Mouse (Mus musculus) limb, embryonic 14.5 days (tissue): ENCODE data around the gene Zpld1. TPM values are rescaled to one million over a fixed set of nuclear protein-coding genes. Genes with fewer than 3 reads are reported as not detected.

Experiments
- ATAC-seq: fragments of 200-750 bp; cut with Nextera tagmentation; 2 replicates; pipeline ENCODE4 v1.8.0; 2017; ENCODE audit warnings: low read depth, moderate number of reproducible peaks, moderate TSS enrichment; ENCODE audit not compliant: low FRiP score
- DNase-seq: peaks from one replicate; pipeline ENCODE4 v3.0.0-alpha.2; 2015; ENCODE audit warnings: low spot score
- H3K27ac ChIP-seq: fragments of 300-500 bp; sonication (generic); replicated peaks from 2 replicates; pipeline ENCODE4 v1.5.1; 2014; ENCODE audit warnings: low read depth, mild to moderate bottlenecking, low read length, moderate library complexity, mixed read lengths
- H3K27me3 ChIP-seq: fragments of 300-500 bp; sonication (generic); 2 replicates; pipeline ENCODE4 v1.6.1; 2014; ENCODE audit warnings: low read length, mixed read lengths; ENCODE audit not compliant: control insufficient read depth, insufficient read depth
- H3K36me3 ChIP-seq: fragments of 300-500 bp; sonication (generic); 2 replicates; pipeline ENCODE4 v1.6.1; 2014; ENCODE audit warnings: mild to moderate bottlenecking, low read length, moderate library complexity, mixed read lengths; ENCODE audit not compliant: control insufficient read depth, insufficient read depth
- H3K4me1 ChIP-seq: fragments of 300-500 bp; sonication (generic); 2 replicates; pipeline ENCODE4 v1.6.1; 2014; ENCODE audit warnings: antibody characterized with exemption, low read length, mixed read lengths; ENCODE audit not compliant: control insufficient read depth, insufficient read depth
- H3K4me2 ChIP-seq: fragments of 300-500 bp; sonication (generic); replicated peaks from 2 replicates; pipeline ENCODE4 v1.6.1; 2014; ENCODE audit warnings: low read depth, mild to moderate bottlenecking, low read length, moderate library complexity; ENCODE audit not compliant: severe bottlenecking
- H3K4me3 ChIP-seq: fragments of 300-500 bp; sonication (generic); replicated peaks from 2 replicates; pipeline ENCODE4 v1.5.1; 2014; ENCODE audit warnings: low read length
- H3K9ac ChIP-seq: fragments of 300-500 bp; sonication (generic); 2 replicates; pipeline ENCODE4 v1.6.1; 2014; ENCODE audit warnings: mild to moderate bottlenecking, low read depth, low read length, moderate library complexity; ENCODE audit not compliant: severe bottlenecking
- H3K9me3 ChIP-seq: fragments of 300-500 bp; sonication (generic); 2 replicates; pipeline ENCODE4 v1.6.1; 2016; ENCODE audit warnings: low read length; ENCODE audit not compliant: control insufficient read depth
- POLR2A ChIP-seq: fragments of 200-500 bp; IDR thresholded peaks from 2 replicates; pipeline ENCODE4 v1.8.0; 2012; ENCODE audit warnings: inconsistent platforms, mild to moderate bottlenecking, moderate library complexity, borderline replicate concordance; ENCODE audit not compliant: insufficient read depth, insufficient read length; ENCODE audit errors: extremely low read depth
- WGBS: fragments of 180-500 bp; shearing (Covaris S2); extraction: QIAGEN DNeasy Blood & Tissue Kit; methylation state at CpG from one replicate; pipeline ENCODE4 v1.1.7; 2014; 5-methylcytosine and 5-hydroxymethylcytosine counted together
- polyA plus RNA-seq, 2 experiments: library from polyadenylated mRNA; depleted of rRNA in 1 of 2; stranded (reverse) in 1 of 2; unstranded in 1 of 2; fragments of >200 nt; fragmentation: Nextera tagmentation in 1 of 2; extraction: Ambion mirVana in 1 of 2; gene quantifications; 2 replicates each; pipeline versions ENCODE4 v1.2.1 to v1.2.3; 2012 to 2014

Gene Zpld1
- polyA plus RNA-seq, 2 experiments, result 0.09 to 0.23 TPM

DNA sequence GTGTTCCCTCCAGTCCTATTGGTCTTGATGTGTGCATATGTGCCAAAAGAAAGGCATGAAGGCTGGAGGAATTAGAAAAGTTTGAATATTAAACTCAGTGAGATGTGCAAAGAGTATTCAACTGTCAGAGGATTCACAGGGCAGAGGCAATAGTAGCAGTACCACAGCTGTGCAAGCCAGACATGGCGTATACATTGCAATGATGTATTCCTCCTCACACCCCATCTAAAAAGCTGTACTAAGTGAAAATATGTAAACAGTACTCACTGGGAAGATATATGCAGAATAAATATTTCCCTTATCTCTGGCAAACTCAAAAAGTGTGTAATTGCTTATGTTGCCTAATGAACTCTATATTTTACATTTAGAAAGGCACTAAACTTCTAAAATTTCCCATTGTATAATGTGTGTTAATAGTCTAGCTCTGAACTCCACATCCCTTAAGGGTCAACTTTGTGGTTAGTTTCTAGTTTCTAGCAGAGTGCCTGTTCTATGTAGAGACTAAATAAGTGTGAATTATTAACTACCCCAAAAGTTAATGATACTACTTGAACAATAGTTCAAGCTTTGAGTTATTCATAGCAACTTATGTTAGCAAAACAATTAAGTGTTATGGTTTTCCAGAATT lies 68.7 kb downstream of the Zpld1 start:
- H3K9ac ChIP-seq, result no peak overlapping the region
- H3K4me2 ChIP-seq, result no peak overlapping the region
- H3K4me3 ChIP-seq, result no peak overlapping the region
- no peaks in the 10 kb centered on the region for H3K4me1 ChIP-seq
- H3K27ac ChIP-seq, result no peak overlapping the region
- H3K9me3 ChIP-seq, result no peaks in the 10 kb centered on the region
- no peaks in the 10 kb centered on the region for H3K27me3 ChIP-seq
- H3K36me3 ChIP-seq, result no peaks in the 10 kb centered on the region
- WGBS, result 93% methylated on average over 1 of the region's 1 CpGs
- ATAC-seq (no peak), DNase-seq (no peak)
- TF ChIP-seq POLR2A, result no peak

DNA sequence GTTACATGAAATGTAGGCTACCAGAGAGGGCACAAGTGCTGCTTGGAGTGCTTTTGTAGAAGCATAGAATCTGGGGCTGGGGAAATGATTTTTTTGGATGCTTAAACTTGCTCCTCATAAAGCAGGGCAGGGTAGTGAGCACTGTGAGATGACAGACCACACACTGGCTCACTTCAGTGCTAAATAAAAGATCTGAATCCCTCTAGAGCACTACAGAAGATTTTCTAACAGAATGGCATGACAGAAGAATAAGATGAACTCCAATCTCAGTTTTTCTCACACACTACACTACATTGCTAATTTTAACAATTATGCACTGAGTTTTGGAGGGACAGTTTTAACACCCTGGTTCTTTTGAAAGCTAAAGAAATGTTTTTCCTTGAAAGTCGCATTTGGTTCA lies 93.8 kb downstream of the Zpld1 start:
- Histone ChIP-seq H3K27me3 (no peaks in the 10 kb centered on the region), H3K36me3 (no peaks in the 10 kb centered on the region), H3K4me1 (no peaks in the 10 kb centered on the region), H3K4me2 (no peak overlapping the region), H3K9me3 (no peaks in the 10 kb centered on the region), H3K27ac (no peak overlapping the region), H3K9ac (no peak overlapping the region), H3K4me3 (no peak overlapping the region)
- TF ChIP-seq POLR2A, result no peak
- DNase-seq (no peak), ATAC-seq (no peak)
- WGBS, result 80% methylated on average over 1 of the region's 1 CpGs

DNA sequence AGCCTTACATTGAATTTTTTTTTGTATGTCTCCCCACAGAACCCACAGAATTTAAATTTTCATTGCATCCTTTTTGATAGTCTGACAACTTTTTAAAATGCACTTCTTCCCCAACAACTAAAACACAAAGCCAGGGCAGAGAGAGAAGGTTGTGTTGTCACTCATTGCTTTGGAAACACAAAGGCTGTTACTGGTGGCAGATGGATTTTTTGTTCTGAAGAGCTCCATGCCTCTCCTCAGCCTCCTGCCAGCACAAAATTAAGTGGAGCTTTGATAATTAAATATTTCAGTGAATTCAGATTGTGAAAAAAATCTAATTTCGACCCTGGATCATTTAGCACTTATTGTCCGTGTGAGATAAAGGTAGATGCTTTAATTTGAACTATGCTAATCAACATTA lies 107.4 kb downstream of the Zpld1 start:
- ATAC-seq (no peak), DNase-seq (no peak)
- Histone ChIP-seq H3K4me2 (no peak overlapping the region), H3K4me1 (no peaks in the 10 kb centered on the region), H3K27me3 (no peaks in the 10 kb centered on the region), H3K36me3 (no peaks in the 10 kb centered on the region), H3K27ac (no peak overlapping the region), H3K9me3 (no peaks in the 10 kb centered on the region), H3K9ac (no peak overlapping the region), H3K4me3 (no peak overlapping the region)
- WGBS, result 79% methylated on average over 2 of the region's 2 CpGs
- no peak for TF ChIP-seq POLR2A

DNA sequence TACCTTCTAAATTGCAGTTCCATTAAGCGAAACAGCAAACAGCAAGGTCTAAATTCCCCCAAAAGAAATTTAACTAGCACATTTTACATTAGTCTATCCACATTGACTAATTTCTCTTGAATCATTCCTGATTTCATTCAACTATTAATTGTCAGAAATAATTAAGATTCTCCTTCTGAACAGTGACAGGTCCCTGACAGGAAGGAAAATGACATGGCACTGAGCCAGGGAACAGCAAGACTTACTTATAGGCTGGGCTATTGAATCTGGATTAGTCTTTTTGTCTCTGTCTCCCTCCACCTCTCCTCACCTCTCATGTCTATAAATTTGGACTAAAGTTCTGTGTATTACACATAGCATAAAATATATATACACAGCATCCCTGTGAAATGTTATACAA lies 112.4 kb downstream of the Zpld1 start:
- no peak overlapping the region for H3K4me3 ChIP-seq
- no peaks in the 10 kb centered on the region for H3K4me1 ChIP-seq
- TF ChIP-seq POLR2A, result no peak
- H3K27ac ChIP-seq, result no peak overlapping the region
- no peaks in the 10 kb centered on the region for H3K9me3 ChIP-seq
- H3K9ac ChIP-seq, result no peak overlapping the region
- no peak overlapping the region for H3K4me2 ChIP-seq
- H3K27me3 ChIP-seq, result no peaks in the 10 kb centered on the region
- H3K36me3 ChIP-seq, result no peaks in the 10 kb centered on the region
- ATAC-seq (no peak), DNase-seq (no peak)
- 94% methylated on average over 1 of the region's 1 CpGs for WGBS
